Mouse (Mus musculus) limb, embryonic 12.5 days (tissue): ENCODE data around the gene Cuedc2. TPM values are rescaled to one million over a fixed set of nuclear protein-coding genes. Genes with fewer than 3 reads are reported as not detected.
A peak's percentile ranks its signal among the peaks of the same experiment; 100 is the strongest.

Source experiments
- ATAC-seq: fragments of 200-750 bp; cut with Nextera tagmentation; 2 replicates; pipeline ENCODE4 v1.8.0; 2017; ENCODE audit warnings: low read depth, moderate TSS enrichment; ENCODE audit not compliant: insufficient number of reproducible peaks, insufficient read depth, low FRiP score, low TSS enrichment
- H3K27ac ChIP-seq: fragments of 300-500 bp; sonication (generic); 2 replicates; pipeline ENCODE4 v1.5.1; 2016; ENCODE audit warnings: mild to moderate bottlenecking, moderate library complexity
- H3K27me3 ChIP-seq: fragments of 300-500 bp; sonication (generic); 2 replicates; pipeline ENCODE4 v1.6.1; 2016; ENCODE audit warnings: mild to moderate bottlenecking, moderate library complexity
- H3K36me3 ChIP-seq: fragments of 300-500 bp; sonication (generic); 2 replicates; pipeline ENCODE4 v1.6.1; 2016; ENCODE audit warnings: mild to moderate bottlenecking, moderate library complexity
- H3K4me1 ChIP-seq: fragments of 300-500 bp; sonication (generic); replicated peaks from 2 replicates; pipeline ENCODE4 v1.6.1; 2016
- H3K4me2 ChIP-seq: fragments of 300-500 bp; sonication (generic); 2 replicates; pipeline ENCODE4 v1.6.1; 2016; ENCODE audit warnings: mild to moderate bottlenecking, moderate library complexity
- H3K4me3 ChIP-seq: fragments of 300-500 bp; sonication (generic); replicated peaks from 2 replicates; pipeline ENCODE4 v1.5.1; 2016; ENCODE audit warnings: mild to moderate bottlenecking
- H3K9ac ChIP-seq: fragments of 300-500 bp; sonication (generic); replicated peaks from 2 replicates; pipeline ENCODE4 v1.6.1; 2016; ENCODE audit warnings: mild to moderate bottlenecking, moderate library complexity
- H3K9me3 ChIP-seq: fragments of 300-500 bp; sonication (generic); 2 replicates; pipeline ENCODE4 v1.6.1; 2016; ENCODE audit warnings: mild to moderate bottlenecking, moderate library complexity
- WGBS: fragments of 180-500 bp; shearing (Covaris S2); methylation state at CpG from one replicate; pipeline ENCODE4 v1.1.7; 2016; 5-methylcytosine and 5-hydroxymethylcytosine counted together
- polyA plus RNA-seq: library from polyadenylated mRNA; unstranded; fragments of >200 nt; fragmentation: Nextera tagmentation; extraction: Ambion mirVana; gene quantifications from 2 replicates; pipeline ENCODE4 v1.2.1, GENCODE M21; 2016

Gene Cuedc2
- polyA plus RNA-seq, 1 experiment from 2014 or later, result 176 TPM

DNA sequence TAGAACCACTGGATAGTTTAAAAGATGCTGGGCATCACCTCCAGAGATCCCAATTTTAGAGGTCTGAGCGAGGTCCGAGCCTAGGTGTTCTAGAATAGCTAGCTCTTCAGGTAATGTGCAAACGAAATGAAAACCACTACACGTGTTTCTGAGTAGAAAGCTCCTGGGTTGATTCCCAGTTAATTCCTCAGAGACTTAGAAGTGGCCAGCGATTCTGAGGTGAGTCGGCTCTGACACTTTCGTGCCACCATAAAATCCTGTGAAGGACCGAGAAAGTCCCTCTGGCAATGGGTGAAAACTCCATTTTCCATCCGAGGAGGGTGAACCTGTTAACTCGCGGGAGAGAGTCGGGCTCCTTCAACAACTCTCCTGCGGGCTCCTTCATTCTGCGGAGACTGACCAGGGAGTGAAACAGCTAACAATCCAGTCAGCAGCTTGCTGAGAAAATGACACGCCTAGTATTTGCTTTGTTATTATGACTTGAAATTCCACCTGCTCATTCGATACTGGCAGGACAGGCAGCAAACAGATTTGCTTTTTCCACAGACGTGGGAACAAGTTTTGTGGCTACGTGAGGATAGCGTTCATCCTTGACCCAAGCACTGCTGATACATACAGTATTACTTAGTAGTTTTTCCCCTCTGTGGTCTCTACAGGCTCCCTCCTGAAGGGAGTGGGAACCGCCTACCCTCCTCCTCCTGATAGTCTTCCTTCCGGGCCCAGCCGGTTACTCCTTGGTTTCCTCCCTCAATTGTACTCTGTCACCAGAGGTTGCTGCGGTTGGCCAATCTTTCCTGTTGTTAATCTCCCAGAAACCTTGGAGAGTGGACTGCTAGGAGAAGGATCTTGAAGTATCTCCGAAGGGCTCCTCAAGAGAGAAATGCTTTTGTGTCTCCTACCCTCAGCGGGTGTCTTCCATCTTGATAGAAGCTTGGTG is 19.1 kb upstream of the Cuedc2 start:
- Histone ChIP-seq H3K36me3 (no peaks in the 10 kb centered on the region), H3K9me3 (no peaks in the 10 kb centered on the region), H3K4me1 (peaks cover 11% of the 10 kb centered on the region; the same call in 1 of the 2 replicates), H3K4me2 (peak overlapping the region; percentile 84), H3K27me3 (peaks cover 28% of the 10 kb centered on the region), H3K4me3 (peak overlapping the region; percentile 52), H3K27ac (no peak overlapping the region), H3K9ac (peak overlapping the region; percentile 60; the same call in 1 of the 2 replicates)
- ATAC-seq, result no peak
- WGBS, result 19% methylated on average over 25 of the region's 25 CpGs

DNA sequence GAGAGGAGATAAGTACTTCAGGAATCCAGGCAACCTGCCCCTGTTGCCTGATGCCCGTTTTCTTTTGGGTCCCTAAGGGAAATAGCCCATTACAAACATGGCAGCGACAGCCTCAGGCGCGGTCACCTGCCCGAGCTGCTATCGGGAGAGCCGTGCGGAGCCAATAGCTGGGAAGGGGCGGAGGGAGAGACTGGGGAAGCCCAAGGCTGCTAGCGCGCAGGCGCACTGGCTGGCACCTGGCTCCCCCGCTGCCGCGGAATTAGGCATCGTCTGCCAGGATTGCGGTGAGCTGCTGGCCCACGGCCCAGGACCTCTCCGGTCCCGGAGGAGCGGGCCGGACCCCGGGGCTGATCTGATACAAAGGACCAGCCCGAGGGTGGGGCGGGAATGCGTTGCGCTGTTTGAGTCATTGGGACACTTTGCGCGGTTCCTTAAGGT is 18.2 kb upstream of the Cuedc2 start:
- peak; percentile 63; the same call in 1 of the 2 replicates for ATAC-seq
- H3K4me3 ChIP-seq, result peak overlapping the region; percentile 52
- no peak overlapping the region for H3K27ac ChIP-seq
- peaks cover 11% of the 10 kb centered on the region; the same call in 1 of the 2 replicates for H3K4me1 ChIP-seq
- under 1% methylated on average over 29 of the region's 29 CpGs for WGBS
- peak overlapping the region; percentile 84 for H3K4me2 ChIP-seq
- peaks cover 28% of the 10 kb centered on the region for H3K27me3 ChIP-seq
- H3K36me3 ChIP-seq, result no peaks in the 10 kb centered on the region
- no peaks in the 10 kb centered on the region for H3K9me3 ChIP-seq
- H3K9ac ChIP-seq, result peak overlapping the region; percentile 60

DNA sequence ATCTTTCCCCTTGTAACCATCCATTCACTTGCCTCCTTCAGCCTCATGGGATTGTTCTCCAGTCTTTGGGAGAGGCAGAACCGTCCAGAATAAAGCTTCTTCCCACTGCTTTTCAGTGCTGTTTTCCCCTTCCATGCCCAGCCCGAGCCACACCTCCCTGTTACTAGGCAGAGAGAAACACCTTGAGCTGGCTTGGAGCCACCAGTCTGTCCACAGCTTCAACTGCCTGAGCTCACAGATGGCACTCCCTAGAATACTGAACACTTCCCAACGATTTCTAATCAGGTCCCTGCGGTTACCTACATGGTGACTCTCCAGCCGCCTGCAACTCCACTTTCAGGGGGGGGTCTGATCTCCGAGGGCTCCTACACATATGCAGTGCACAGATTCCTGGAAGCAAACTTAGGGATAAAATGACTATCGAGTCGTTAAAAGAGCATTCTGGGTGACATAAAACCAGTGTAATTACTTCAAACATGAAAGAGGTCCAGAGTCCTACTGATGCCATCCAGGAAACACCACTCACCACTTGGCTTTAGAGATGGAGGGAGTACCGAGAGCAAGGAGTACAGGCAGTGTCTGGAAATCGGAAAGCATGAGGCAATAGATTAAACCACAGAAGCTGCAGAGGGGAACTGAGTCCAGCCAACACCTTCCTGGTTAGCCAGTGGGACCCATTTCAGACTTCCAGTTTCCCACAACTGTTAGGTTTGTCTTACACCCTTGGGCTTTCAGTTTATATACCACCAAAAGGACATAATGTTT is 11.8 kb upstream of the Cuedc2 start, which contains the start of gene 2310034G01Rik:
Gene 2310034G01Rik (minus strand): TSS at position 135 of the 765 bp plus-strand sequence.
- Histone ChIP-seq H3K9ac (peak within 1 kb of the TSS; percentile 85), H3K36me3 (no peaks in the 10 kb centered on the region), H3K4me2 (peak within 1 kb of the TSS; percentile 85), H3K4me3 (peak within 1 kb of the TSS; percentile 66), H3K27ac (peak within 1 kb of the TSS; percentile 85), H3K9me3 (no peaks in the 10 kb centered on the region), H3K27me3 (peaks cover 21% of the 10 kb centered on the region), H3K4me1 (peaks cover 15% of the 10 kb centered on the region)
- no peak for ATAC-seq
- WGBS, result 51% methylated on average over 10 of the region's 10 CpGs

DNA sequence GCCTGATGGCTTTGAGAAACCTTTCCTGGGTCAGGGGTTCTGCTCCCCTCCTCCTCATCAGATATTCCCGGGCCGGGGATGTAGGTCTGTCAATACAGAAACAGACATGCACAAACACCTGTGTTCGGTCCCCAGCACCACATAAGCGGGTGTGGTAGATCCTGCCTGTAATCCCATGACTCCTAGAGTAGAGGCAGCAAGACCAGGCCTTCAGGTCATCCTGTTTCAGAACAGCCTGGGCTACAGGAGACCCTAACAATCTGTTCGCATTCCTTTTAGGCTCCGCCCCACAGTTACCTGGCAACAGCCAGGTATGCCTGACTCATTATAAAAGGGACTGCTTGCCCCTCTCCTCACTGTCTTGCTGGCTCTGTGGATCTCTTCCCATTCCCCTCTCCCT is 11.0 kb upstream of the Cuedc2 start:
- peak overlapping the region; percentile 85 for H3K4me2 ChIP-seq
- WGBS, result 27% methylated on average over 6 of the region's 6 CpGs
- no peaks in the 10 kb centered on the region for H3K36me3 ChIP-seq
- 0 out of 2 replicates have a peak, but pooled peaks have one; percentile 40 for ATAC-seq
- peak overlapping the region; percentile 66 for H3K4me3 ChIP-seq
- peak overlapping the region; percentile 85; the same call in 1 of the 2 replicates for H3K27ac ChIP-seq
- peaks cover 29% of the 10 kb centered on the region for H3K27me3 ChIP-seq
- H3K9ac ChIP-seq, result peak overlapping the region; percentile 85
- H3K9me3 ChIP-seq, result no peaks in the 10 kb centered on the region
- H3K4me1 ChIP-seq, result peaks cover 15% of the 10 kb centered on the region

DNA sequence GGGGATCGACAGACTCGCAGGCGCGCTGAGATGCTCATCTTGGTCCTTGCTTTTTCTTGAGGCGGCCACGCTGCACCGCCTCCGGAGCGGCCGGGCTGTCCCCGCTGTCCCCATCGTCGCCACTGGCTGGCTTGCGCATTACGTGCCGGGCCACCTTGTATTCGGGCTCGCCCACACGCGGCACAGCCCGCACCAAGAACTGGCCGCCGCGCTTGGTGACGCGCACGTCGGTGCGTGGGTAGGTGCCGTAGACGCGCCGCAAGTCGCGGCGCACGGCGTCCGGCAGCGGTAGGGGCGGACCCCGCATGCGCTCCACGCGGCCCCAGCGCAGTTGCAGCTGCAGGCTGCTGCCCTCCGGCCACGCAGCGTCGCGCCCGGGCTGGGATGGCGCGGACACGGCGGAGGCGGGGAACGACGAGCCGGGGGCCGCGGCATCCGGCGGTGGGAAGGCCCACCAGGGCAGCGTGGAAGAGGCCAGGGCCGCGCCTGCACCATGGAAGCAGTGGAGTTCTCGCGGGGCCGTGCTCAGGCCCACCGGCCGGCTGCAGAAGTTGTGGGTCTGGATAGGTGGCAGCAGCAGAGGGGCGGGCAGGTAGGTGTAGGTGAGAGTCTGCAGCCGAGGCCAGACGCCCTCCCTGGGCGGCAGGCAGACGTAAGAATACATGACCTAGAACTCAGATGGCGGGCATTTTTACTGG is 10.4 kb upstream of the Cuedc2 start:
- ATAC-seq, result peak; percentile 75
- H3K4me1 ChIP-seq, result peaks cover 15% of the 10 kb centered on the region
- peak overlapping the region; percentile 85 for H3K9ac ChIP-seq
- peak overlapping the region; percentile 66 for H3K4me3 ChIP-seq
- no peaks in the 10 kb centered on the region for H3K9me3 ChIP-seq
- under 1% methylated on average over 77 of the region's 78 CpGs for WGBS
- H3K36me3 ChIP-seq, result no peaks in the 10 kb centered on the region
- peak overlapping the region; percentile 85 for H3K27ac ChIP-seq
- peaks cover 34% of the 10 kb centered on the region for H3K27me3 ChIP-seq
- H3K4me2 ChIP-seq, result peak overlapping the region; percentile 85

DNA sequence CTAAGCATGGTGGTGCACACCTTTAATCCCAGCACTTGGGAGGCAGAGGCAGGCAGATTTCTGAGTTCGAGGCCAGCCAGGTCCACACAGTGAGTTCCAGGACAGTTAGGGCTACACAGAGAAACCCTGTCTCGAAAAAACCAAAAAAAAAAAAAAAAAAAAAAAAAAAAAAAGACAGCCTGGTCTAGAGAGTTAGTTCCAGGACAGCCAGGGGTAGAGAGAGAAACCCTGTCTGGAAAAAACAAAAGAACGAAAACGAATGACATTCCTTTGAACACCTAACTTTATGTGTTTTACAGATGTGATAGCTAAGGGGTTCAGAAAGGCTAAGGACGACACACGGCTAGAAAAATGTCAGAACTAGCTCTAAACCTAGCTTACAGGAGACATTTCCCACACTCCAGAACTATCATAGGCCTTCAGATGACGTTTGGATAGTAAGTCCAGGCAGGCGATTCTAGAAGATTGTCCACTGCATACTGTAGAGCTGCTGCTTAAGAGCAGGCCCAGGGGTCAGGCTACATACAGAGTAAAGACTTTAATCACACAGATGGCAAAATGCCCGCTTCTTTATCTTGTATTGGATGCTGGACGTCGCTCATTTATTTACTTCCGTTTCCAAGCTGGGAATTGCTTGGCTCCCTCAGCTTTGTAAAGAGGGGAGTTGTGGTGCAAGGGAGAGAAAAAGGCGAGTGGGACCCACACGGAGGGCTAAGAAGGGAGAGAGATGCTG is 9.6 kb upstream of the Cuedc2 start:
- Histone ChIP-seq H3K27ac (peak overlapping the region; percentile 85), H3K27me3 (peaks cover 38% of the 10 kb centered on the region)
- 33% methylated on average over 14 of the region's 14 CpGs for WGBS

DNA sequence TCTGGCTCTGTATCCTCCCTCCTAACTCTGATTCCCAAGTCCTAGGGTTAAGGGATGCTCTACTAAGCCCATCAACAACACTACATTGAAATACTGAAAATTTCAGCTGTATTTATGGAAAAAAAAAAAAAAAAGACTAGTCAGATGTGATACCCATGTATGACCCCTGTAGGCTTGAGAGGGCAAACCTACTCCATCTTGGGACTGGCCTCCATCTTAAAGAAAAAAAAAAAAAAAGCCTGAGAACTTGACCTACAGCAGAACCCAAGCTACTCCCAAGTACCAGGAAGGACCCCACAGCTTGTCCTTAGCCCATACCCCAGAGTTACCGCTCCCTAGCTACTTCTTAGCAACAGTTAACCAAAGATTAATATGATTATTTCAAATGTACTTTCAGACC is 8.6 kb upstream of the Cuedc2 start:
- Histone ChIP-seq H3K9me3 (no peaks in the 10 kb centered on the region), H3K27me3 (peaks cover 38% of the 10 kb centered on the region), H3K9ac (no peak overlapping the region), H3K4me2 (no peak overlapping the region), H3K27ac (no peak overlapping the region), H3K4me1 (peaks cover 15% of the 10 kb centered on the region), H3K36me3 (no peaks in the 10 kb centered on the region), H3K4me3 (no peak overlapping the region)
- no peak for ATAC-seq
- 100% methylated on average over 1 of the region's 1 CpGs for WGBS

More for the DNA sequence above, 9.6 kb upstream of the Cuedc2 start:
- Histone ChIP-seq H3K36me3 (no peaks in the 10 kb centered on the region), H3K9ac (peak overlapping the region; percentile 85), H3K4me2 (peak overlapping the region; percentile 85), H3K9me3 (no peaks in the 10 kb centered on the region), H3K4me3 (peak overlapping the region; percentile 66), H3K4me1 (peaks cover 15% of the 10 kb centered on the region)
- ATAC-seq, result no peak

DNA sequence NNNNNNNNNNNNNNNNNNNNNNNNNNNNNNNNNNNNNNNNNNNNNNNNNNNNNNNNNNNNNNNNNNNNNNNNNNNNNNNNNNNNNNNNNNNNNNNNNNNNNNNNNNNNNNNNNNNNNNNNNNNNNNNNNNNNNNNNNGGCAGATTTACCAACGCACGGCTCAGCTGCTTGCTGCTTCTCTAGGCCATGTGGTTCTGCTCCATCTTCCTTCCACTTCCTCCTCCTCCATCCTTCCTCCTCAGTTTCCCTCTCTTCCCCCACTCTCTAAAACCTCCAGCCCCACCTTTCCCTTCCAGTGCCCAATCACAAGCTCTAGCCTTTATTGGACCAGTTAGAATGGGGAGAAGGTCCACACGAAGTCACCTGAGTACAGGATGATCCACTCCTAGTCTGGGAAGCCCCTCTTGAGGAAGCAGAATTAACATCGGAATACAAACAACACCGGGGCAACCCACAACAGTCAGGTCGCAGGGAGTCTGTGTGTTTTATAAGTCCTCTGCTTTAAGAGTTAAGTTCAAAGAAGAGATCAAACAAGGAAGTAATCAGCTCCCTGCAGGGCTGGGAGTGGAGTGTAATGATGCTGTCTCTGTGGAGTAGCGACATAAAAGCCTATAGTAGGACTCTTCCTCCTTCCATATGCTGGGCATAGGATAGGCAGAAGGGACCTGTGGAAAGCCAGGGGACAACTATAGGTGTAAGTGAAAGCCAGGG is 6.4 kb upstream of the Cuedc2 start:
- H3K4me2 ChIP-seq, result no peak overlapping the region
- no peaks in the 10 kb centered on the region for H3K9me3 ChIP-seq
- peaks cover 10% of the 10 kb centered on the region for H3K4me1 ChIP-seq
- no peak overlapping the region for H3K9ac ChIP-seq
- H3K4me3 ChIP-seq, result no peak overlapping the region
- no peak for ATAC-seq
- no peak overlapping the region for H3K27ac ChIP-seq
- no peaks in the 10 kb centered on the region for H3K36me3 ChIP-seq
- H3K27me3 ChIP-seq, result peaks cover 33% of the 10 kb centered on the region
- WGBS, result 10% methylated on average over 7 of the region's 7 CpGs

DNA sequence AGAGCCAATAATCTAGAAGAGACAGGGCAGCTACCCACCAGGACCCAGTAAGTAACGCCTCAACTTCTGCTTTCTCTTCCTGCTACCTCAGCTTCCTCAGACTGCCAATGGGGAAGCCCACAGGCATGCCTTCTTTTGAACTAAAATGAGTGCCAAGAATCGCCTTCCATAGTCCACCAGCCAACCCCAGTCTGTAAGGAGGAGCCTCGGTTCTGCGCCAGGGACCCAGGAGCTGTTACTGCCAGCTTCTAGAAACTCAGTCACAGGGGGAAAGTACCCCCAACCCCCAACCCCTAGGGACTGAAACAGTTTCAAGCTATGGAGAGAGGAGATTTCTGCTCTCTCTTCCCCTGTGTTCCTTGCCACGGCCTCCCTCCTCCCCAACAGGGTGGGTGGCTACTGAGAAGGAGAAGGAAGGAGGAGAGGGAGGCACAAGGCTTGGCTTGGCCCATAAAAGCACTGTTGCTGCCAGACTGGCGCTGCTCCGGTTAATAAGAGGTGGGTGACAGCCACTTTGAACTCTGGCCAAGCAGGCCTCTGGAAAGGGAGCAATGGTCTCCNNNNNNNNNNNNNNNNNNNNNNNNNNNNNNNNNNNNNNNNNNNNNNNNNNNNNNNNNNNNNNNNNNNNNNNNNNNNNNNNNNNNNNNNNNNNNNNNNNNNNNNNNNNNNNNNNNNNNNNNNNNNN is 927 bp upstream of the Cuedc2 start:
- no peaks in the 10 kb centered on the region for H3K36me3 ChIP-seq
- H3K4me1 ChIP-seq, result peaks cover 7% of the 10 kb centered on the region
- ATAC-seq, result no peak
- no peak overlapping the region for H3K4me3 ChIP-seq
- H3K4me2 ChIP-seq, result peak overlapping the region; percentile 39; the same call in 1 of the 2 replicates
- no peaks in the 10 kb centered on the region for H3K9me3 ChIP-seq
- H3K9ac ChIP-seq, result no peak overlapping the region
- H3K27me3 ChIP-seq, result peaks cover 16% of the 10 kb centered on the region; the same call in 1 of the 2 replicates
- 72% methylated on average over 7 of the region's 7 CpGs for WGBS
- H3K27ac ChIP-seq, result no peak overlapping the region
